Mouse (Mus musculus) midbrain, embryonic 12.5 days (tissue): Measurements from ENCODE around the gene Mmd. TPM values are rescaled to one million over a fixed set of nuclear protein-coding genes. Genes with fewer than 3 reads are reported as not detected.

Experiments used
- ATAC-seq: fragments of 200-750 bp; cut with Nextera tagmentation; 2 replicates; pipeline ENCODE4 v1.8.0; 2017; ENCODE audit warnings: low read depth, moderate TSS enrichment, moderate library complexity; ENCODE audit not compliant: low FRiP score
- H3K27ac ChIP-seq: fragments of 300-500 bp; sonication (generic); replicated peaks from 2 replicates; pipeline ENCODE4 v1.5.1; 2016; ENCODE audit warnings: mild to moderate bottlenecking
- H3K27me3 ChIP-seq: fragments of 300-500 bp; sonication (generic); 2 replicates; pipeline ENCODE4 v1.6.1; 2016; ENCODE audit warnings: mild to moderate bottlenecking
- H3K36me3 ChIP-seq: fragments of 300-500 bp; sonication (generic); 2 replicates; pipeline ENCODE4 v1.6.1; 2016
- H3K4me1 ChIP-seq: fragments of 300-500 bp; sonication (generic); 2 replicates; pipeline ENCODE4 v1.6.1; 2016
- H3K4me2 ChIP-seq: fragments of 300-500 bp; sonication (generic); replicated peaks from 2 replicates; pipeline ENCODE4 v1.6.1; 2016; ENCODE audit warnings: mild to moderate bottlenecking, moderate library complexity
- H3K4me3 ChIP-seq: fragments of 300-500 bp; sonication (generic); 2 replicates; pipeline ENCODE4 v1.5.1; 2016; ENCODE audit warnings: mild to moderate bottlenecking
- H3K9ac ChIP-seq: fragments of 300-500 bp; sonication (generic); replicated peaks from 2 replicates; pipeline ENCODE4 v1.6.1; 2016; ENCODE audit warnings: mild to moderate bottlenecking, moderate library complexity
- H3K9me3 ChIP-seq: fragments of 300-500 bp; sonication (generic); 2 replicates; pipeline ENCODE4 v1.6.1; 2016; ENCODE audit warnings: mild to moderate bottlenecking
- WGBS: fragments of 180-500 bp; shearing (Covaris S2); methylation state at CpG from one replicate; pipeline ENCODE4 v1.1.7; 2016; 5-methylcytosine and 5-hydroxymethylcytosine counted together
- polyA plus RNA-seq: library from polyadenylated mRNA; unstranded; fragments of >200 nt; fragmentation: Nextera tagmentation; extraction: Ambion mirVana; gene quantifications from 2 replicates; pipeline ENCODE4 v1.2.1, GENCODE M21; 2016

Mmd gene
- polyA plus RNA-seq, 1 experiment from 2014 or later = 62.2 TPM

- no peaks in the 10 kb centered on the region for H3K9me3 ChIP-seq
- H3K4me1 ChIP-seq = peaks cover 12% of the 10 kb centered on the region; the same call in 1 of the 2 replicates
- H3K9ac ChIP-seq = no peak overlapping the region
- WGBS = 78% methylated on average over 4 of the region's 4 CpGs
- no peak overlapping the region for H3K4me3 ChIP-seq
- no peak overlapping the region for H3K4me2 ChIP-seq
- no peaks in the 10 kb centered on the region for H3K36me3 ChIP-seq
- no peak for ATAC-seq
- no peaks in the 10 kb centered on the region for H3K27me3 ChIP-seq
- H3K27ac ChIP-seq = no peak overlapping the region
These were observed 16.6 kb upstream of the Mmd start for GRCm38 (mm10) chr11:90232685-90233084.

GRCm38 (mm10) chr11:90235221-90235620, 14.0 kb upstream of the Mmd start:
- no peaks in the 10 kb centered on the region for H3K36me3 ChIP-seq
- 78% methylated on average over 5 of the region's 5 CpGs for WGBS
- no peak overlapping the region for H3K4me2 ChIP-seq
- H3K4me3 ChIP-seq = no peak overlapping the region
- no peak for ATAC-seq
- H3K27me3 ChIP-seq = no peaks in the 10 kb centered on the region
- H3K27ac ChIP-seq = no peak overlapping the region
- no peaks in the 10 kb centered on the region for H3K9me3 ChIP-seq
- no peak overlapping the region for H3K9ac ChIP-seq
- peaks cover 8% of the 10 kb centered on the region; the same call in 1 of the 2 replicates for H3K4me1 ChIP-seq

GRCm38 (mm10) chr11:90237616-90238015, 11.6 kb upstream of the Mmd start:
- Histone ChIP-seq H3K4me3 (no peak overlapping the region), H3K27me3 (no peaks in the 10 kb centered on the region), H3K4me2 (no peak overlapping the region), H3K4me1 (0 out of 2 replicates have a peak, but pooled peaks cover 4% of the 10 kb centered on the region), H3K27ac (no peak overlapping the region), H3K36me3 (no peaks in the 10 kb centered on the region), H3K9ac (no peak overlapping the region), H3K9me3 (no peaks in the 10 kb centered on the region)
- no peak for ATAC-seq
- WGBS = 58% methylated on average over 5 of the region's 5 CpGs

- H3K4me3 ChIP-seq = no peak overlapping the region
- no peaks in the 10 kb centered on the region for H3K9me3 ChIP-seq
- 0 out of 2 replicates have a peak, but pooled peaks cover 4% of the 10 kb centered on the region for H3K4me1 ChIP-seq
- ATAC-seq = no peak
- no peaks in the 10 kb centered on the region for H3K36me3 ChIP-seq
- no peak overlapping the region for H3K9ac ChIP-seq
- no peak overlapping the region for H3K27ac ChIP-seq
- WGBS = 20% methylated on average over 2 of the region's 2 CpGs
- no peaks in the 10 kb centered on the region for H3K27me3 ChIP-seq
- H3K4me2 ChIP-seq = no peak overlapping the region
These were observed 10.6 kb upstream of the Mmd start for GRCm38 (mm10) chr11:90238657-90239056.

- Histone ChIP-seq H3K4me2 (no peak overlapping the region), H3K4me1 (0 out of 2 replicates have a peak, but pooled peaks cover 4% of the 10 kb centered on the region), H3K27ac (no peak overlapping the region; the same call in 1 of the 2 replicates), H3K36me3 (no peaks in the 10 kb centered on the region), H3K27me3 (no peaks in the 10 kb centered on the region), H3K9me3 (no peaks in the 10 kb centered on the region), H3K9ac (no peak overlapping the region), H3K4me3 (no peak overlapping the region)
- 28% methylated on average over 6 of the region's 6 CpGs for WGBS
- ATAC-seq = no peak
These were observed 8.5 kb upstream of the Mmd start for GRCm38 (mm10) chr11:90240652-90241330.

- Histone ChIP-seq H3K4me3 (no peak overlapping the region), H3K4me1 (0 out of 2 replicates have a peak, but pooled peaks cover 4% of the 10 kb centered on the region), H3K4me2 (no peak overlapping the region), H3K27me3 (no peaks in the 10 kb centered on the region), H3K27ac (no peak overlapping the region), H3K9ac (no peak overlapping the region), H3K9me3 (no peaks in the 10 kb centered on the region), H3K36me3 (no peaks in the 10 kb centered on the region)
- no peak for ATAC-seq
- WGBS = 88% methylated on average over 2 of the region's 2 CpGs
These were observed 7.4 kb upstream of the Mmd start for GRCm38 (mm10) chr11:90241874-90242273.

- Histone ChIP-seq H3K9ac (no peak overlapping the region), H3K9me3 (no peaks in the 10 kb centered on the region), H3K27ac (no peak overlapping the region), H3K4me3 (no peak overlapping the region), H3K36me3 (no peaks in the 10 kb centered on the region), H3K4me1 (0 out of 2 replicates have a peak, but pooled peaks cover 4% of the 10 kb centered on the region), H3K27me3 (no peaks in the 10 kb centered on the region), H3K4me2 (no peak overlapping the region)
- WGBS = 92% methylated on average over 2 of the region's 2 CpGs
- ATAC-seq = no peak
These were observed 6.0 kb upstream of the Mmd start for GRCm38 (mm10) chr11:90243300-90243699.

- Histone ChIP-seq H3K36me3 (no peaks in the 10 kb centered on the region), H3K9ac (no peak overlapping the region), H3K27me3 (no peaks in the 10 kb centered on the region), H3K4me3 (no peak overlapping the region), H3K4me2 (no peak overlapping the region), H3K4me1 (peaks cover 13% of the 10 kb centered on the region), H3K9me3 (no peaks in the 10 kb centered on the region), H3K27ac (no peak overlapping the region)
- WGBS = 88% methylated on average over 6 of the region's 6 CpGs
- no peak for ATAC-seq
These were observed 3.6 kb upstream of the Mmd start for GRCm38 (mm10) chr11:90245630-90246029.

- no peak overlapping the region for H3K9ac ChIP-seq
- no peaks in the 10 kb centered on the region for H3K36me3 ChIP-seq
- ATAC-seq = no peak
- H3K9me3 ChIP-seq = no peaks in the 10 kb centered on the region
- no peaks in the 10 kb centered on the region for H3K27me3 ChIP-seq
- peaks cover 15% of the 10 kb centered on the region for H3K4me1 ChIP-seq
- no peak overlapping the region for H3K4me3 ChIP-seq
- H3K4me2 ChIP-seq = no peak overlapping the region
- 82% methylated on average over 4 of the region's 4 CpGs for WGBS
- no peak overlapping the region for H3K27ac ChIP-seq
These were observed 2.6 kb upstream of the Mmd start for GRCm38 (mm10) chr11:90246676-90247075.

- no peak for ATAC-seq
- Histone ChIP-seq H3K4me3 (no peak overlapping the region), H3K4me1 (peaks cover 22% of the 10 kb centered on the region), H3K9ac (no peak overlapping the region), H3K36me3 (no peaks in the 10 kb centered on the region), H3K4me2 (no peak overlapping the region), H3K27me3 (no peaks in the 10 kb centered on the region), H3K9me3 (no peaks in the 10 kb centered on the region), H3K27ac (no peak overlapping the region)
- 56% methylated on average over 4 of the region's 4 CpGs for WGBS
These were observed 1.5 kb upstream of the Mmd start for GRCm38 (mm10) chr11:90247793-90248192.

GRCm38 (mm10) chr11:90249701-90250141, 465 bp downstream of the Mmd start:
- H3K27ac ChIP-seq = peak overlapping the region; percentile 91
- peak overlapping the region; percentile 89 for H3K4me2 ChIP-seq
- peaks cover 22% of the 10 kb centered on the region for H3K4me1 ChIP-seq
- no peaks in the 10 kb centered on the region for H3K27me3 ChIP-seq
- peak overlapping the region; percentile 90 for H3K9ac ChIP-seq
- WGBS = under 1% methylated on average over 22 of the region's 22 CpGs
- H3K4me3 ChIP-seq = peak overlapping the region; percentile 88
- H3K36me3 ChIP-seq = no peaks in the 10 kb centered on the region
- no peak; the same call in 1 of the 2 replicates for ATAC-seq
- no peaks in the 10 kb centered on the region for H3K9me3 ChIP-seq

- Histone ChIP-seq H3K4me3 (peak overlapping the region; percentile 88), H3K36me3 (no peaks in the 10 kb centered on the region), H3K27me3 (no peaks in the 10 kb centered on the region), H3K27ac (peak overlapping the region; percentile 91), H3K4me2 (peak overlapping the region; percentile 89), H3K9ac (peak overlapping the region; percentile 90), H3K9me3 (no peaks in the 10 kb centered on the region), H3K4me1 (peaks cover 22% of the 10 kb centered on the region)
- WGBS = 0% methylated on average over 9 of the region's 9 CpGs
- ATAC-seq = no peak
These were observed 933 bp downstream of the Mmd start for GRCm38 (mm10) chr11:90250189-90250588.
